Mouse (Mus musculus): ENCODE results near the gene Gm4981.
"Not testable (repeated sequence)": the region's sequence is repeated elsewhere in the genome, so short reads cannot be mapped to it uniquely, and the experiment has no call there.

Gene Gm4981

DNA sequence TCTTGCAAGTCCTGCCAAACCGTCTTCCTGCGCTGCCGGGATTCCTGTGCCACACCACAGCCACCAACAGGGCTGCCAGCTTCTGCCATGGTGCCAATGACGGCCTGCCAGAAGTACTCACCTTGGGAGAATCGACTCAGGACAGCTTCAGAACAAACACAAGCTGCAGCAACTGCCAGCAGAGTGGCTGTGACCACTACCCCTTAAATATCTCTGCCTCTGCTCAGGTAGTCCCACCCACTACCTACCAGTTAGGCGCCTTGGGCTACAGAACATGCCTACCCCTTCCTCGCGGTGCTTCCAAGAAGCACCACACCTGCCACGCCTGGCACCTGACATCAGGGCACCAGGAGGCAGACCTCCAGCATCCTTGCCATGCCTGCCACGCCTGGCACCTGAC, at the start of gene Gm4981:
TSS of gene Gm4981 (minus strand) at position 89 of the 400 bp plus-strand sequence.
- no peak for DNase-seq (ENCODE audit: low spot score)

DNA sequence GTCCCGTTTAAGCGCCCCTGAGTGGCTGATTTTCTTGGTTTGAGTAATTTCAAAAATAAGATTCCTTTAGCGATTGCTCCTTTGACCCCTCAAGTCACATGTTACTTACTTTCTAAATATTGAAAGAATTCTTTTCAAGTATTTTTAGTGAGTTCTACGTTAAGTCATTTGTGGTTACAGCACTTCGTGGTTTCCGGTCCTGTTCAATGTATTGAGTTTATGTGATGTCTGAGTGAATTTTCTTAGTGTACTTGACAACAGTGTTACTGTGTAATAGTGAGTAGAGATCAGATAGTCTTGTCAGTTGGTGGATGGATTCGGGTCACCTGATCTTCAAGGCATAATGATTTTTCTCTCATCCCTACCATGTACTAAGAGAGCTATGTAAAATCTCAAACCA, 45.7 kb upstream of the Gm4981 start:
- no peak for DNase-seq (ENCODE audit: low spot score)

DNA sequence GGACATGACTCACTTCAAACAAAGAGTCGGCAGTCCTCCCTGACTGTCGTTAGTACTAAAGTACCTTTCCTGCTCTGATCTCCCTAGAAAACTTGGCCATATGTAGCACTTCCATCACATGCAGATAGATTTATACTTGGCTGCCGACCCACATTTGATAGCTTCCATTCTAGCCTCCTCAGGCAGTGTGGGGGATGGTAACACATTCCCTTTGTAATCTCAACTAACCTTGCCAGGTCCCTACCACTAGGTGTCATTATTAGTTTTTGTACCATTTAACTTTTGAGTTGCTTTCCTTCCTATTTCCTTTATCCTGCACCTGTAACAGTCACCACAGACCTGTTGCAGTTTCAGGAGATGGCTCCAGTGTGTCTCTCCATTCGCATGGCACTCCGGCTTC, 22.0 kb upstream of the Gm4981 start:
- no peak for DNase-seq (ENCODE audit: low spot score)

DNA sequence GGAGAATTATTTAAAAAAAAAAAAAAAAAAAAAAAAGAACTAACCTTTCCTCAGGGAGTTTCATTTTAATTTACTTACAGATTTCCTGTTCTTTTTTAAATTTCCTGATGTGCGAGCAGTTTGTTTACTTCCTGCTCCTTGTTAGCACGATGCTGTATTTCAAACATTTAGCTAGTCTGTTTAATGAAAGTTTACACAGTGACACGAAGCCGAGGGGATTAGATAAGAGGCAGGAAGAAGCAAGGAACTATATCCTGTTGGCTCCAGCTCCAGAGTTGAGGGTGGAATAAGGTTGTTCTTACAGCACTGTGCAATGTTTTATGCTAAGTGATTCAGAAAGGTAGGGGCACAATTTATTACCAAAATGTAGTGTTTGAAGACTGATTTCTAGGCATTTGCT, 19.5 kb upstream of the Gm4981 start:
- DNase-seq (ENCODE audit: low spot score): no peak

DNA sequence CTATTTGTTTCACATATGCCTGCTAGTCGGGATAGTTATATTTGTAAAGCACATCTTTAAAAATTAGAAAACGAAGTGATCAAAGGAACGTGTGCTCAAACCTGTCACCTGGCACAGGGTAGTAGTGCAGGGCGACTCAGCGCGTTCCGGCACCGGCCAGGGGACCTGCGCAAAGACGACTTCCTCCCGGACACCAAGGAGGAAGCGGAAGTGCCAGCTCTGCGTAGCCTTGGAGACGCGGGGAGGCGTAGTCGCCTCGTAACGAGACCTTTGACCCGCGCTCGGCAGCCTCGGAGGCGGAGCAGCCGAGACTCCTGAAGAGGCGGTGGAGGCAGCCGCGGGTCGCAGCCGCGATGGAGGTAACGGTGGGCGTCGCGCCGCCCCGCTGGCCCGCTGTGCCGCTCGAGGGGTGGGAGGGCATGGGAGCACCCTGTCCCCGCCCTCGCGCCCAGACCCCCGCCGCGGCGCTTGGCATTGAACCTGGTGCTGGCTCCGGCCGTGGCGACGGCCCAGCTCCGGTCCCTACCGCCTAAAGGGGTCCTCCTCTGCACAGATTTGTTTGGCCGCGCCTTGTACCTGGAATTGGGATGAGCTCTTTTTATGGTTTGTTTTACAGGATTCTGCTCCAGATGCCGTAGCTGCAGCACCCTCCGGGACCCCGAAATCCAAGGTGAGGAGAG, 18.9 kb upstream of the Gm4981 start, which contains the start of gene Gcc2:
TSS of gene Gcc2 (plus strand) at position 285 of the 680 bp plus-strand sequence.
- DNase-seq (ENCODE audit: low spot score): peak; percentile 82

DNA sequence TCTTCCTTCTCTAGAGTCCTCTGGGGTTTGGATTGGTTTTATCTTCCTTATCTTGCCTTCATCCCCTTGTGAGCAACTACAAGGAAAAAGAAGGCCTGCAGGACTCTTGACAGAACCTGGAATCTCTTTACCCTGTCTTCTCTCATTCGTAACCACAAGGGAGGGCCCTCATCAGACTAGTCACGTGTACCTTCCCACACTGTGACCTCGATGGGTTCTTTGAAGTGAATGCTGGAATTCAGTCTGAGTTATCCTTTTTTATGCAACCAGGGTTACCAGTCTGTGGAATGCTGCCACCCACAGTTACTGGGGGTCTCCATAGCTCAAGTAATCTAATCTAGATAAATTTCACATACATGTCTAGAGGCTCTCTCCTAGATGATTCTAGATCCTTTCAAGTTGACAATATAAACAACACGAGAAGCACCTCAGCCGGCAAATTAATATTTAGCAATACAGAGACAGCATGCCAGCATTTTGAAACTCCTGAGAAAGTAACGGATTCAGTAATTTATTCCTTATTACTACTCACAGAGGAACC, 18.2 kb upstream of the Gm4981 start:
- DNase-seq (ENCODE audit: low spot score): no peak

DNA sequence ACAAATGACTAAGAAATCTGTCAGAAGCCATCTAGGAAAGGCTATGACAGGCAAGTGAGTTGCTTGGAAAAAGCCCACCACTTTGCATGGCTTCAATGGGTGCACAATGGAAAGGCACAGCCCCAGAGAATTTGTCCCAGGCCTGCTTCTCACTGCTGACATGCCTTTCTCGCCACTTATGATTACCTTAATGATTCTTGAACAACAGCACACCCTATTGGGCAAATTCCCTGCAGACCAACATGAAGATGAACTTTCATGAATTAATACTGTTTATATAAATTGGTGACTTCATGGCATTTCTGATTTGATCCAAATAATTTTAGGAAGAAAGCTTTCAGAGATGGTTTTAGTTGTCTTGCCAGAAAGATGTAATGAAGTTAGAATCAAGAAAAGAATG, 13.0 kb upstream of the Gm4981 start:
- DNase-seq (ENCODE audit: low spot score): no peak

DNA sequence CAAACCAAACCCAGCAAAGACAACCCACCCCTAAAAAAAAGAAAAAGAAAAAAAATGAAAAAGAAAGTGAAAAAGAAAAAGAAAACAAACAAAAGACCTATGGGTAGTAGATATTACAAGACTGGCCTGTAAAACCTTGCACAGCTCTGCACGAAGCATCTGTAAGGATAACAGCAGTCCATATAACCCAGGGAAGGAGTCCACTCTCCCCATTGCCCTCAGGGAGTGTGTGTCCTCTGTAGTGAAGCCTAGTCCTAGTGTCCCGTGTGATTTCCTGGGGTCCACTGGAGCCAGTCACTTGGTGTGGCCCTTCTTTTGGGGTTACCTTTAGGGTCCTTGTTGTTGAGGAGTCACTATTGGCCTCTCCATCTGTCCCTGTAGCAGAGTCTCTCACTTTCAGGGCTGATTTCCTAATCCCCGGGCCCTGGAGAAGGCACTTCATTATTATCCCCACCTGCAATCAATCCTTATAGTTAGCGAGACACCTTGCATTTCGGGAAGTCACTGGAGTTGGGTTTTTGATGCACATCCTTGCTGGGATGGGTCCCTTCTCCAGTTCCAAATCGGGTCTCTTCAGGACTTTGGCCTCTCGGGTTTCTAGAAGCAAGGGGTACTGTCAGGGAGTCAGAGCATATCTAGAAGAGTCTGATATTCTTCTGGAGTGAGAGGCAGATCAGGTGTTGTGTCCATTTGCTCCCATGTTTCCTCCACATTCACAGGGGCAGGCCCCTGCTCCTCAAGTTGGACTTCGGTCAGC, 2.7 kb upstream of the Gm4981 start:
- peak; percentile 65 for DNase-seq (ENCODE audit: low spot score)

DNA sequence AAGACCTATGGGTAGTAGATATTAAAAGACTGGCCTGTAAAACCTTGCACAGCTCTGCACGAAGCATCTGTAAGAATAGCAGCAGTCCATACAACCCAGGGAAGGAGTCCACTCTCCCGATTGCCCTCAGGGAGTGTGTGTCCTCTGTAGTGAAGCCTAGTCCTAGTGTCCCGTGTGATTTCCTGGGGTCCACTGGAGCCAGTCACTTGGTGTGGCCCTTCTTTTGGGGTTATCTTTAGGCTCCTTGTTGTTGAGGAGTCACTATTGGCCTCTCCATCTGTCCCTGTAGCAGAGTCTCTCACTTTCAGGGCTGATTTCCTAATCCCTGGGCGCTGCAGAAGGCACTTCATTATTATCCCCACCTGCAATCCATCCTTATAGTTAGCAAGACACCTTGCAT, 1.5 kb downstream of the Gm4981 start:
- DNase-seq (ENCODE audit: low spot score): not testable (repeated sequence)

DNA sequence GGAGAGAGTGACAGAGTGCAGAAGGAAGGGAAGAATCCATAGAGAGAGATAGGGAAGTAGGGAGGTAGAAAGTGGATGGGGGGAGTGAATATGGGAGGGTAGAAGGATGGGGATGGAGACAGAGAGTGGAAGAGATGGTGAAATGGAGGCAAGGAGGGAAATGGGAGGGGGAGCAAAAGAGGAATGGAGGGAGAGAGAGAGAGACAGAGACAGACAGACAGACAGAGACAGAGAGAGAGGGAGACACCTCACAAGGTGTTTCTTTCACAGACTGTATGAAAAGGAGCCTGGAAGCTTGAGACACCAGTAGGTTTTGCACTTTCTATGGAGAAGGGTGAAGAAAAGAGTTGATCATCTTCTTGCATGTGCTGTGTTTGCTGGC, 2.8 kb downstream of the Gm4981 start:
- DNase-seq (ENCODE audit: low spot score): not testable (repeated sequence)

DNA sequence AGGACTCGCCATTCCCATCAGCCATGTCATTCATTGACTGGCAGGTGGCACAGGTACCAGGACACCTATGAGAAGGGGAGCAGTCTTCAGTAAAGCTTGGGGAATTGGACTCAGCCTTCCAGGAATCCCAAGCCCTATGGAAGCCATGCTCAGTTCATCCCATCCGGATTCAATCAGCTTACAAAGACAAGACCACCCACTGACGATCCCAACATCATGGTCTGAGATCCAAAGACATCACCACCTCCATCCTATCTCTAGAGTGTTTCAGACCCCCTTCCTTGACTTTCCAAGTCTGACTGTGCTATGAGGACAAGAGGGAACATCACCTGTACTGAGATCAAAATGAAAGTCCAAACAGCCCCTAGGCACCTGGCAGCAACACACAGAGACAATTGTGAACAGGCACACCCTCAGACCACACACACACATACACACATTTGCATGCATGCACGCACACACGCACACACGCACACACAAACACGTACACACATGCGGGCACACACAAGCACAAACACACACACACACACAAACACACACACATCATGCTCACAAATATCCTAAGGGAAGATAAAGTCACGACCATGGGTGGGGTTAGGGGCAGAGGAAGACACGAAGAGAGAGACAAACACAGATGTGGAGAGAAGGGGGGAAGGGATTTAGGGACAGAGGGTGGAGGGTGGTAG, 3.3 kb downstream of the Gm4981 start:
- DNase-seq (ENCODE audit: low spot score): not testable (repeated sequence)

DNA sequence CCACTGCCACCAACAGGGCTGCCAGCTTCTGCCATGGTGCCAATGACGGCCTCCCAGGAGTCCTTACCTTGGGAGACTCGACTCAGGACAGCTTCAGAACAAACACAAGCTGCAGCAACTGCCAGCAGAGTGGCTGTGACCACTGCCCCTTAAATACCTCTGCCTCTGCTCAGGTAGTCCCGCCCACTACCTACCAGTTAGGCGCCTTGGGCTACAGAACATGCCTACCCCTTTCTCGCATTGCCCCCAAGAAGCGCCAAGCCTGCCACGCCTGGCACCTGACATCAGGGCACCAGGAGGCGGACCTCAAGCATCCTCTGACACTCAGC, 3.9 kb downstream of the Gm4981 start, which contains the start of gene Duxf3:
TSS of gene Duxf3 (minus strand) at position 35 of the 329 bp plus-strand sequence.
- DNase-seq (ENCODE audit: low spot score): not testable (repeated sequence)

DNA sequence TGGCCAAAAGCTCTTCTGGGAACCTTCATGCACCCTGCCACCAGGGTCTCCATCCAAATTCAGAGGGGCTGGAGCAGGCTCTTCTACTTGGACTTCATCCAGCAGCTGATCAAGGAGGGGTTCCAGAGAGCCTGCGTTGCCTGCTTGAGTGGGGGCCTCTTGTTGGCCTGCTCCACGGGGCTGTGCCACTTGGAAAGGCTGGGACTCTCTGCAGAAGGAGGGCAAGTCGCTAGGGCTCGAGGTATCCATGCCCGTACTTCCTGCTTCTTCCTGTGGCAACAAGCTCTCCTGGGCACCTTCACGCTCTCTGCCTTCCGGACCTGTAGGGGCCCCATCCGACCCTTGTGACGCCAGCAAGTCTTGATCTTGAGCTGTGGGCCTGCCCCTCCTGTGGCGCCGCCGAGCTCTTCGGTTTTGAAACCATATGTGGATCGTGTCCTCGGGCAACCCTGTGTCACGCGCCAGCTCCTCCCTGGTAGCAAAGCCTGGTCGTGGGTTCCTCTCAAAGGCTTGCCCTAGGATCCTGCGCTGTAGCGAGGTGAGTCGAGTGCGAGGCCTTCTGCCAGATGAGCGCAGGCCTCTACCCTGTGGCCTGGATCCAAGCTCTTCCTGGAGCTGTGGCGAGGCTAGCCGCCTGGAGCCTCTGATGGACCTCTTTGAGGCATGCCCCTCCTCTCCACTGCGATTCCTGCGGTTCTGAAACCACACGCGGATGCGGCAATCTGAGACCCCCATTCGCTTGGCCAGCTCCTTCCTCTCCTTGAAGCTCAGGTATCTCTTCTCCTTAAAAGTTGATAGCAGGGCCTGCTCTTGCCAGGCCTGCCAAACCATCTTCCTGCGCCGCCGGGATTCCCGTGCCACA, 4.5 kb downstream of the Gm4981 start:
- DNase-seq (ENCODE audit: low spot score): peak; percentile 93

DNA sequence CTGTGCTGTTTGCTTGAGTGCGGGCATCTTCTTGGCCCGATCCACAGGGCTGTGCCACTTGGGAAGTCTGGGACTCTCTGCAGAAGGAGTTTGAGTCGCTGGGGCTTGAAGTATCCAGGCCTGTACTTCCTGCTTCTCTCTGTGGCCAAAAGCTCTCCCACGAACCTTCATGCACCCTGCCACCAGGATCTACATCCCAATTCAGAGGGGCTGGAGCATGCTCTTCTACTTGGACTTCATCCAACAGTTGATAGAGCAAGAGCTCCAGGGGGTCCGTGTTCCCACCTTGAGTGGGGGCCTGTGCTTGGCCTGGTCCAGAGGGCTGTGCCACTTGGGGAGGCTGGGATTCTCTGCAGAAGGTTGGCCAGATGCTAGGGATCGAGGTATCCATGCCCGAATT, 5.4 kb downstream of the Gm4981 start:
- DNase-seq (ENCODE audit: low spot score): not testable (repeated sequence)

DNA sequence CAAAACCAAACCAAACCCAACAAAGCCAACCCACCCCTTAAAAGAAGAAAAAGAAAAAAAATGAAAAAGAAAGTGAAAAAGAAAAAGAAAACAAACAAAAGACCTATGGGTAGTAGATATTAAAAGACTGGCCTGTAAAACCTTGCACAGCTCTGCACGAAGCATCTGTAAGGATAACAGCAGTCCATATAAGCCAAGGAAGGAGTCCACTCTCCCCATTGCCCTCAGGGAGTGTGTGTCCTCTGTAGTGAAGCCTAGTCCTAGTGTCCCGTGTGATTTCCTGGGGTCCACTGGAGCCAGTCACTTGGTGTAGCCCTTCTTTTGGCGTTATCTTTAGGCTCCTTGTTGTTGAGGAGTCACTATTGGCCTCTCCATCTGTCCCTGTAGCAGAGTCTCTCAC, 6.5 kb downstream of the Gm4981 start:
- not testable (repeated sequence) for DNase-seq (ENCODE audit: low spot score)

DNA sequence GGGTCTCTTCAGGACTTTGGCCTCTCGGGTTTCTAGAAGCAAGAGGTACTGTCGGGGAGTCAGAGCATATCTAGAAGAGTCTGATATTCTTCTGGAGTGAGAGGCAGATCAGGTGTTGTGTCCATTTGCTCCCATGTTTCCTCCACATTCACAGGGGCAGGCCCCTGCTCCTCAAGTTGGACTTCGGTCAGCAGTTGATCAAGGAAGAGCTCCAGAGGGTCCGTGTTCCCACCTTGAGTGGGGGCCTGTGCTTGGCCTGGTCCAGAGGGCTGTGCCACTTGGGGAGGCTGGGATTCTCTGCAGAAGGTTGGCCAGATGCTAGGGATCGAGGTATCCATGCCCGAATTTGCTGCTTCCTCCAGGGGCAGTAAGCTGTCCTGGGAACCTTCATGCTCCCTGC, 8.7 kb downstream of the Gm4981 start:
- not testable (repeated sequence) for DNase-seq (ENCODE audit: low spot score)

DNA sequence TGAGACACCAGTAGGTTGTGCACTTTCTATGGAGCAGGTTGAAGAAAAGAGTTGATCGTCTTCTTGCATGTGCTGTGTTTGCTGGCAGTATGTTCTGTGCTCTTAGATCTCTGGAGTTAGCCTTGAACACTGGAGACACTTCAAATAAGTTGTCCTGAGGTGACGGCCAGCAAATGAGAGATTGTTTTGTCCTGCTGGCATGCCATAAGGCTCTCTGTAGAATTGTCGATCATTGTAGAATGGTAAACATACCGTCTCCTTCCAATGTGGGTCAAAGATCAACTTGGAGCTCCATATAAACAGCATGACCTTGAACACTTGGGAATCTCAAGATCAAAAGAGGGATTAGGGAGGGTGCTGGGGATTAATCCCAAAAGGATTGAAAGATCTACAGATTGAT, 10.1 kb downstream of the Gm4981 start:
- not testable (repeated sequence) for DNase-seq (ENCODE audit: low spot score)

DNA sequence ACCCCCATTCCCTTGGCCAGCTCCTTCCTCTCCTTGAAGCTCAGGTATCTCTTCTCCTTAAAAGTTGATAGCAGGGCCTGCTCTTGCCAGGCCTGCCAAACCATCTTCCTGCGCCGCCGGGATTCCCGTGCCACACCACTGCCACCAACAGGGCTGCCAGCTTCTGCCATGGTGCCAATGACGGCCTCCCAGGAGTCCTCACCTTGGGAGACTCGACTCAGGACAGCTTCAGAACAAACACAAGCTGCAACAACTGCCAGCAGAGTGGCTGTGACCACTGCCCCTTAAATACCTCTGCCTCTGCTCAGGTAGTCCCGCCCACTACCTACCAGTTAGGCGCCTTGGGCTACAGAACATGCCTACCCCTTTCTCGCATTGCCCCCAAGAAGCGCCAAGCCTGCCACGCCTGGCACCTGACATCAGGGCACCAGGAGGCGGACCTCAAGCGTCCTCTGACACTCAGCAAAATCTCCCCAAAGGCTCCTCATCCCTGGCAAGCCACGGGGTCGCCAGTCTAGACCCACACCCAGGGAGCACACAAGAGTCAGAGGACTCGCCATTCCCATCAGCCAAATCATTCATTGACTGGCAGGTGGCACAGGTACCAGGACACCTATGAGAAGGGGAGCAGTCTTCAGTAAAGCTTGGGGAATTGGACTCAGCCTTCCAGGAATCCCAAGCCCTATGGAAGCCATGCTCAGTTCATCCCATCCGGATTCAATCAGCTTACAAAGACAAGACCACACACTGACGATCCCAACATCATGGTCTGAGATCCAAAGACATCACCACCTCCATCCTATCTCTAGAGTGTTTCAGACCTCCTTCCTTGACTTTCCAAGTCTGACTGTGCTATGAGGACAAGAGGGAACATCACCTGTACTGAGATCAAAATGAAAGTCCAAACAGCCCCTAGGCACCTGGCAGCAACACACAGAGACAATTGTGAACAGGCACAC, 11.4 kb downstream of the Gm4981 start, which contains the start of gene AW822073:
TSS of gene AW822073 (minus strand) at position 104 of the 959 bp plus-strand sequence.
- DNase-seq (ENCODE audit: low spot score): not testable (repeated sequence)

DNA sequence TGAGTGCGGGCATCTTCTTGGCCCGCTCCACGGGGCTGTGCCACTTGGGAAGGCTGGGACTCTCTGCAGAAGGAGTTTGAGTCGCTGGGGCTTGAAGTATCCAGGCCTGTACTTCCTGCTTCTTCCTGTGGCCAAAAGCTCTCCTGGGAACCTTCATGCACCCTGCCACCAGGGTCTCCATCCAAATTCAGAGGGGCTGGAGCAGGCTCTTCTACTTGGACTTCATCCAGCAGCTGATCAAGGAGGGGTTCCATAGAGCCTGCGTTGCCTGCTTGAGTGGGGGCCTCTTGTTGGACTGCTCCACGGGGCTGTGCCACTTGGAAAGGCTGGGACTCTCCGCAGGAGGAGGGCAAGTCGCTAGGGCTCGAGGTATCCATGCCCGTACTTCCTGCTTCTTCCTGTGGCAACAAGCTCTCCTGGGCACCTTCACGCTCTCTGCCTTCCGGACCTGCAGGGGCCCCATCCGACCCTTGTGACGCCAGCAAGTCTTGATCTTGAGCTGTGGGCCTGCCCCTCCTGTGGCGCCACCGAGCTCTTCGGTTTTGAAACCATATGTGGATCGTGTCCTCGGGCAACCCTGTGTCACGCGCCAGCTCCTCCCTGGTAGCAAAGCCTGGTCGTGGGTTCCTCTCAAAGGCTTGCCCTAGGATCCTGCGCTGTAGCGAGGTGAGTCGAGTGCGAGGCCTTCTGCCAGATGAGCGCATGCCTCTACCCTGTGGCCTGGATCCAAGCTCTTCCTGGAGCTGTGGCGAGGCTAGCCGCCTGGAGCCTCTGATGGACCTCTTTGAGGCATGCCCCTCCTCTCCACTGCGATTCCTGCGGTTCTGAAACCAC, 12.3 kb downstream of the Gm4981 start:
- DNase-seq (ENCODE audit: low spot score): peak; percentile 69
